Mouse (Mus musculus): Measurements from ENCODE around the gene Mysm1.

Gene Mysm1

GRCm38 (mm10) chr4:94941221-94941855, 37.6 kb downstream of the Mysm1 start:
- no peak for DNase-seq

GRCm38 (mm10) chr4:94928743-94929142, 50.2 kb downstream of the Mysm1 start, which contains the start of gene Eqtn:
TSS of gene Eqtn (minus strand) at chr4:94928843.
- no peak for DNase-seq

- DNase-seq: no peak
Measured at GRCm38 (mm10) chr4:94901780-94902179, 77.1 kb downstream of the Mysm1 start.

- DNase-seq: no peak
Measured at GRCm38 (mm10) chr4:94900744-94901143, 78.2 kb downstream of the Mysm1 start.
